Mouse (Mus musculus): ENCODE data around the gene Rnf224. TPM values are rescaled to one million over a fixed set of nuclear protein-coding genes. Genes with fewer than 3 reads are reported as not detected.

Rnf224 gene
- total RNA-seq, 2 experiments from 2014 or later, result not detected

DNA sequence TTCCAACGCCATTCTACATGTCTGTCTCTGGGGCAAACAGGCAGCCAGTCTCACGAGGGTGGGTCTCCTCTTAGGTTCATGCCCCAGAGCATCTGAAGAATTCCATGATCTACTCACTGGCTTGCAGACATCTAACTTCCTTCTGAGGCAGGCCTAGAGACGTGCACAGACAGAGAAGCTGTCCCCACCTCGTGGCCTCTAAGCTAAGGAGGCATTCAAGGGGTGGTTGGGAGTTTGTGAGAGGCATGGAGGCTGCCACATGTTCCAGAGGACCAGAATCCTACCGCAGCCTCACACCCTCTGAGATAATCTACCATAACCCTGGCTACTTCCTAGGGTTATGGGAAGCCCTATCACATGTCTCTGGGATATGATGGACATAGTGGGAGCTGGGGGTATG, 42.6 kb downstream of the Rnf224 start:
- H3K4me3 ChIP-seq, result no peak overlapping the region
- peak overlapping the region; percentile 39; the same call in 1 of the 2 replicates for H3K27ac ChIP-seq
- no peak for TF ChIP-seq CTCF (conservative IDR thresholded peaks at IDR 0.05)
- no peak for DNase-seq (ENCODE audit: low spot score in 2 of 2)

DNA sequence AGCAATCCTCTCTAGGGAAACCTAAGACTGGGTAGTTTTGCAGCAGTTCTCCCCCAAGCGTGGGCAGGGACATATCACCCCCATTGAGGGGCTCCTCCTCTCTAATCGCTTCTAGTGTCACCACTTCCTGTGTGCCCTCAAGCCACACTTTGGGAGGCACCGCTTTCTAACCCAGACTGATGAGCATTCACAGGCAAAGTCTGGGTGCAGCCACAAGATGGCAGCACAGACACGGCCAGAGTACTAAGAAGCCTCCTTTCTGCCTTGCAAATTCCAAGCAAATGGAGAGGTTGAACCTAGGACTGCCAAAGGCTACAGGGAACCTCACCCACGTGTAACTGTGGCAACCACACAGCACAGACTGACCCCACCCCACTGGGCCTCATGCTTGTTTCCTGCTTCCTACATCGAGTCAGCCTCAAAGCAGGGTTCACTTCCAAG, 43.2 kb downstream of the Rnf224 start:
- no peak overlapping the region for H3K4me3 ChIP-seq
- DNase-seq (ENCODE audit: low spot score in 2 of 2), result peak; percentile 76 to 82
- peak; percentile 91 for TF ChIP-seq CTCF (conservative IDR thresholded peaks at IDR 0.05)
- peak overlapping the region; percentile 39; the same call in 1 of the 2 replicates for H3K27ac ChIP-seq

DNA sequence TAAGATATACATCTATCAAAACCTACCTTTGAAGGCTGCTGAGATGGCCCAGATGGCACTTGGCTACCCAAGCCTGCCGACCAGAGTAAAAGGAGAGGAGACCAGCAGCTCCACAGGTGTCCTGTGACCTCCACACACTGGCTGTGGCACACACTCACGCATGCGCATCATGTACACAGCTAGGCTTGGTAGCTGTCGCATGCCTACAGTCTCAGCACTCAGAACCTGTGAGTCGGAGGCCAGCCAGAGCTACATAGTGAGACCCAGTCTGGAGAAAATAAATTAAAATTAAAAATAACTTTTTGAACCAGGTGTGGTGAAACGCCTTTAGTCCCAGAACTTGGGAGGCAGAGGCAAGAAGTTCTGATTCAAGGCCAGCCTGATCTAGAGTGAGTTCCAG, 48.7 kb downstream of the Rnf224 start:
- no peak for DNase-seq (ENCODE audit: low spot score in 2 of 2)
- Histone ChIP-seq H3K27ac (no peak overlapping the region), H3K4me3 (no peak overlapping the region)
- no peak for TF ChIP-seq CTCF (conservative IDR thresholded peaks at IDR 0.05)

DNA sequence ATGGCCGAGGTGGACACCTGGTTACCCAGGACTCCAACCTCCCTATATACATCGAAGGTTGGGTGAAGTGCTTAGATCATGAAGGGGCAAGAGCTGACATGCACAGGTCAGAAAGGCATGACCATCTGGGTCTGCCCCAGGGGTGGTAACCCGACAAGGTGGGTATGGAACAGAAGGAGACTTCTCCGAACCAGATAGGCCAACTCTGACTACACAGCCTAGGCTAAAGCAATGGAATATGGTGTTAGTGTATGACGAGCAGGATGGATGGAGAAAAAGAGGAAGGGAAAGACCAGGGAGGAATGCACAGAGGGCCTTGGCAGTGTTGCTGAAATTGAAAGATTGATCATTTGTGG, 50.0 kb downstream of the Rnf224 start:
- no peak overlapping the region; the same call in 1 of the 2 replicates for H3K27ac ChIP-seq
- no peak for TF ChIP-seq CTCF (conservative IDR thresholded peaks at IDR 0.05)
- DNase-seq (ENCODE audit: low spot score in 2 of 2), result no peak
- H3K4me3 ChIP-seq, result no peak overlapping the region

DNA sequence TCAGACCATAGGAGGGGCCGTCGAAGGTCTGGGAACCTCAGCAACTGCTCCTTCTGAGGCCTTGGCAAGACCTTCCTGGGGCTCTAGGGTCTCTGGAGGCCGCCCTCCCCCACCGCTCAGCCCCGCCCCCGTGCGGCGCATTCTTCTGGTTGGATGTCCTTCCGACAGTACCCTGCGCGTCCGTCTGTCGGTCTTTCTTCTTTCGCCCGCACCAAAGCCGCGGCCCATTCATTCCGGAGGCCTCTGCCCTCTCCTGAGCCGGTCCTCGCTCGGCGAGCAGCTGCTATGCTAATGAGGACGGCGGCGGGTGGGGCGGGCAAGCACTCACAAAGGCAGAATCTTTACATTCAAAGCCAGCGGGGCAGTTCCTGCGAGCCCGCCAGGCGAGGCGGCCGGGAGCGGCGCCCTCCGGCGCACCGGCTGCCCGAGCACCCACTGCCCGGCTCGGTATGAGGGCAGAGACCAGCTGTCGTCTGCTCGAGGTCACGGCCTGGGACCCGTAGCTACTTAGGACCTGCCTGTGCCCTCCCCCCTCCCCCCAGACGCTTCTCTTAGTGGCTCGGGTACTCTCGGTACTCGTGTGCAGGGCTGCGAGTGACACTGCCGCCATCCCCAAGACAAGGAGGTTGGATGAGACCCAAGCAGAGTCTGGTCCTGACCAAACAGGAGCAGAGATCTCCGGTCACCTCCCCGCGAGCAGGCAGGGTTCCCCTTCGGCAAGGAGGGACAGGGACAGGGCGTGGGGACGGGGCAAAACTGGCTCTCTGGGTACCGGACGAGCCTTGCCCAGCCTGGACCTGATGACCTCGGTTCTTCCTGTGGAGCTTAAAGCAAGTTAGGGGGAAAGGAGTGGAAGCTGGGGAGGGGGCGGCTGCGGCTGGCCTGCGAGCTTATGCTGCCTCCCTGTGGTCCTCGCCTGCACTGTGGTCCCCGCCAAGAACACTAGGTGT, 50.7 kb downstream of the Rnf224 start:
- Histone ChIP-seq H3K4me3 (peak overlapping the region; percentile 47), H3K27ac (peak overlapping the region; percentile 76)
- peak; percentile 72 for TF ChIP-seq CTCF (conservative IDR thresholded peaks at IDR 0.05)
- DNase-seq (ENCODE audit: low spot score in 2 of 2), result no peak

DNA sequence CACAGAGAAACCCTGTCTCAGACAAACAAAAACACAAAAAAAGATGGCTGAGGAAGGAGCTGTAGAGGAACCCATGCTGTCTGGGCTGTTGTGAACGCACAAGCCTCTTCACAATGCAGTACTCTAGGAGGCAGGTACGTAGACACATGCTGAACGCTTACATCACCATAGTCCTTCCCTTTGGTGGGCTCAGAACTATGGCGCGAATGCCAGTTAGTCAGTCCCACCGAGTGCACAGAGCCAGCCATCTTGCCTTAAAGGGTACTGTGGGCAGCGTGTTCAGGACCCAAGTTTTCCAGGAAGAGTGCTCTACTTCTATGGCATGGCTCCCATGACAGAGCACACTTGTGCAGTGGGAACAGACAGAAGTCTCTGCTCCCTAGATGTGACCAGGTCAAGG, 52.1 kb downstream of the Rnf224 start:
- H3K4me3 ChIP-seq, result no peak overlapping the region
- DNase-seq (ENCODE audit: low spot score in 2 of 2), result no peak
- no peak overlapping the region for H3K27ac ChIP-seq
- TF ChIP-seq CTCF (conservative IDR thresholded peaks at IDR 0.05), result no peak

Other genes with a start within 250 kb of the Rnf224 start
- 1,000 to 10,000 TPM in 1 of 2 experiments, 100 to 1,000 TPM in 1; 975 to 1,037 TPM for gene Nsmf, start 182.4 kb downstream of the Rnf224 start, total RNA-seq (2021)
- gene Entpd8, start 156.5 kb downstream of the Rnf224 start, total RNA-seq (2021), result not detected
- not detected for gene Noxa1, start 141.6 kb downstream of the Rnf224 start, total RNA-seq (2021)
- 10 to 100 TPM; 21.3 to 21.9 TPM for gene Nrarp, start 56.0 kb downstream of the Rnf224 start, total RNA-seq (2021)
- gene Tor4a, start 39.9 kb downstream of the Rnf224 start, total RNA-seq (2021), result 1 to 10 TPM; 2.2 to 3.0 TPM
- gene Nelfb, start 25.3 kb downstream of the Rnf224 start, total RNA-seq (2021), result 10 to 100 TPM; 57.0 to 58.5 TPM
- under 1 TPM in 1 of 2 experiments, not detected in 1; 0.33 TPM for gene Stpg3, start 22.1 kb downstream of the Rnf224 start, total RNA-seq (2021)
- gene Fam166a, start 18.0 kb downstream of the Rnf224 start, total RNA-seq (2021), result not detected
- gene Tubb4b, start 12.1 kb downstream of the Rnf224 start, total RNA-seq (2021), result 100 to 1,000 TPM; 305 to 309 TPM
- gene Slc34a3, start 2.4 kb downstream of the Rnf224 start, total RNA-seq (2021), result not detected
- 100 to 1,000 TPM; 228 to 232 TPM for gene Rnf208, start 5.5 kb upstream of the Rnf224 start, total RNA-seq (2021)
- gene Cysrt1, start 5.7 kb upstream of the Rnf224 start, total RNA-seq (2021), result not detected
- 1 to 10 TPM; 2.2 to 2.4 TPM for gene AL732309.1, start 10.1 kb upstream of the Rnf224 start, total RNA-seq (2021)
- 10 to 100 TPM; 35.1 to 35.8 TPM for gene Tmem203, start 18.7 kb upstream of the Rnf224 start, total RNA-seq (2021)
- 10 to 100 TPM; 21.5 to 23.8 TPM for gene Tprn, start 25.8 kb upstream of the Rnf224 start, total RNA-seq (2021)
- 10 to 100 TPM; 64.5 to 69.3 TPM for gene Ssna1, start 35.7 kb upstream of the Rnf224 start, total RNA-seq (2021)
- gene Anapc2, start 35.7 kb upstream of the Rnf224 start, total RNA-seq (2021), result 10 to 100 TPM; 84.6 to 84.7 TPM
- gene Tmem210, start 51.4 kb upstream of the Rnf224 start, total RNA-seq (2021), result not detected
- gene Lrrc26, start 53.1 kb upstream of the Rnf224 start, total RNA-seq (2021), result not detected
- 100 to 1,000 TPM; 443 to 449 TPM for gene Grin1, start 82.4 kb upstream of the Rnf224 start, total RNA-seq (2021)
- gene Man1b1, start 95.6 kb upstream of the Rnf224 start, total RNA-seq (2021), result 10 to 100 TPM; 56.4 to 58.0 TPM
- 10 to 100 TPM; 32.1 to 36.2 TPM for gene Dpp7, start 119.6 kb upstream of the Rnf224 start, total RNA-seq (2021)
- 10 to 100 TPM; 14.6 to 19.8 TPM for gene Uap1l1, start 128.9 kb upstream of the Rnf224 start, total RNA-seq (2021)
- gene Sapcd2, start 135.5 kb upstream of the Rnf224 start, total RNA-seq (2021), result 1 to 10 TPM; 3.0 to 4.0 TPM
- 10 to 100 TPM; 14.6 to 16.6 TPM for gene Entpd2, start 159.1 kb upstream of the Rnf224 start, total RNA-seq (2021)
- gene Npdc1, start 162.6 kb upstream of the Rnf224 start, total RNA-seq (2021), result 100 to 1,000 TPM; 429 to 433 TPM
- gene Fut7, start 186.5 kb upstream of the Rnf224 start, total RNA-seq (2021), result under 1 TPM in 1 of 2 experiments, not detected in 1; 0.37 TPM
- gene Abca2, start 191.9 kb upstream of the Rnf224 start, total RNA-seq (2021), result 100 to 1,000 TPM; 159 to 167 TPM
- under 1 TPM in 1 of 2 experiments, not detected in 1; 0.49 TPM for gene Clic3, start 220.1 kb upstream of the Rnf224 start, total RNA-seq (2021)
- gene Paxx, start 224.3 kb upstream of the Rnf224 start, total RNA-seq (2021), result 10 to 100 TPM; 55.7 to 62.1 TPM
- gene Ptgds, start 233.3 kb upstream of the Rnf224 start, total RNA-seq (2021), result 100 to 1,000 TPM; 541 to 735 TPM

All from layer of hippocampus, adult 2 months (tissue).